Mouse (Mus musculus) CH12.LX (cell line): ENCODE results near the gene Chst8. TPM values are rescaled to one million over a fixed set of nuclear protein-coding genes. Genes with fewer than 3 reads are reported as not detected.

Source experiments
- DNase-seq: peaks from one replicate; pipeline ENCODE4 v3.0.0-alpha.2; 2013; ENCODE audit errors: extremely low read depth
- H3K27ac ChIP-seq: 2 replicates; pipeline ENCODE4 v1.5.1; 2012; ENCODE audit warnings: low read depth, mild to moderate bottlenecking, control low read depth, moderate library complexity; ENCODE audit not compliant: insufficient read depth
- H3K27me3 ChIP-seq: replicated peaks from 2 replicates; pipeline ENCODE3; 2012; ENCODE audit warnings: inconsistent platforms
- H3K36me3 ChIP-seq, 2 experiments: replicated peaks in 1 of 2; 2 replicates each; pipeline versions ENCODE3 to v1.6.1; 2012; ENCODE audit warnings: inconsistent platforms in 1 of 2, low read length in 1 of 2, mild to moderate bottlenecking in 1 of 2, mixed read lengths in 1 of 2, moderate library complexity in 1 of 2; ENCODE audit not compliant: control insufficient read depth in 1 of 2, insufficient read depth in 1 of 2
- H3K4me1 ChIP-seq, 2 experiments: 2 replicates each; pipeline ENCODE4 v1.6.1; 2012; ENCODE audit warnings: inconsistent platforms in 1 of 2, moderate library complexity in 1 of 2; ENCODE audit not compliant: insufficient read depth in 2 of 2, control insufficient read depth in 1 of 2
- H3K4me2 ChIP-seq: 2 replicates; pipeline ENCODE4 v1.6.1; 2012; ENCODE audit warnings: low read depth, mild to moderate bottlenecking, control low read depth; ENCODE audit not compliant: poor library complexity, insufficient read depth, severe bottlenecking
- H3K4me3 ChIP-seq, 3 experiments: fragments of 150-350 bp in 1 of 3; sonication (generic) in 1 of 3; replicated peaks in 1 of 3; 2 replicates each; pipeline versions ENCODE3 to v1.5.1; 2011 to 2012; ENCODE audit warnings: low read depth in 2 of 3, low read length in 2 of 3, mild to moderate bottlenecking in 2 of 3, moderate library complexity in 2 of 3, control low read depth in 1 of 3, improper control_type of control experiment in 1 of 3, inconsistent platforms in 1 of 3, mixed read lengths in 1 of 3; ENCODE audit not compliant: poor library complexity in 1 of 3
- H3K79me2 ChIP-seq: replicated peaks from 2 replicates; pipeline ENCODE4 v1.6.1; 2012; ENCODE audit warnings: mild to moderate bottlenecking, moderate library complexity; ENCODE audit not compliant: control insufficient read depth, poor library complexity, insufficient read depth, severe bottlenecking; ENCODE audit errors: extremely low read depth
- H3K9ac ChIP-seq: 2 replicates; pipeline ENCODE4 v1.6.1; 2012; ENCODE audit warnings: low read depth, mild to moderate bottlenecking, control low read depth, moderate library complexity; ENCODE audit not compliant: insufficient read depth
- H3K9me3 ChIP-seq: replicated peaks from 2 replicates; pipeline ENCODE3; 2012; ENCODE audit warnings: low read length, inconsistent platforms, mixed read lengths
- E2F4 ChIP-seq: IDR thresholded peaks from 2 replicates; pipeline ENCODE4 v1.6.1; 2011; ENCODE audit warnings: low read depth, low read length, improper control_type of control experiment; ENCODE audit not compliant: insufficient replicate concordance
- JUN ChIP-seq: IDR thresholded peaks from 2 replicates; pipeline ENCODE4 v1.6.1; 2011; ENCODE audit warnings: low read depth, mild to moderate bottlenecking, low read length, improper control_type of control experiment, moderate library complexity; ENCODE audit not compliant: insufficient read depth
- MAZ ChIP-seq: IDR thresholded peaks from 2 replicates; pipeline ENCODE4 v1.6.1; 2012; ENCODE audit warnings: low read depth, mild to moderate bottlenecking, inconsistent platforms, low read length, improper control_type of control experiment, moderate library complexity
- MEF2A ChIP-seq: IDR thresholded peaks from 2 replicates; pipeline ENCODE4 v1.6.1; 2014; ENCODE audit warnings: low read depth, mild to moderate bottlenecking, inconsistent platforms, low read length, improper control_type of control experiment, borderline replicate concordance
- MXI1 ChIP-seq: IDR thresholded peaks from 2 replicates; pipeline ENCODE4 v1.6.1; 2011; ENCODE audit warnings: mild to moderate bottlenecking, low read depth, low read length, improper control_type of control experiment
- RCOR1 ChIP-seq: conservative IDR thresholded peaks from 2 replicates; pipeline ENCODE4 v1.6.1; 2012; ENCODE audit warnings: low read depth, mild to moderate bottlenecking, inconsistent platforms, low read length, improper control_type of control experiment
- SIN3A ChIP-seq: IDR thresholded peaks from 2 replicates; pipeline ENCODE4 v1.6.1; 2012; ENCODE audit warnings: low read length, improper control_type of control experiment, inconsistent platforms
- SMC3 ChIP-seq: IDR thresholded peaks from 2 replicates; pipeline ENCODE4 v1.6.1; 2011; ENCODE audit warnings: low read depth, low read length, improper control_type of control experiment
- USF2 ChIP-seq: conservative IDR thresholded peaks from 2 replicates; pipeline ENCODE4 v1.6.1; 2011; ENCODE audit warnings: low read depth, low read length, improper control_type of control experiment
- ZC3H11A ChIP-seq: IDR thresholded peaks from 2 replicates; pipeline ENCODE4 v1.6.1; 2012; ENCODE audit warnings: low read depth, mild to moderate bottlenecking, inconsistent platforms, low read length, improper control_type of control experiment
- ZKSCAN1 ChIP-seq: IDR thresholded peaks from 2 replicates; pipeline ENCODE4 v1.6.1; 2012; ENCODE audit warnings: low read depth, inconsistent platforms, low read length, improper control_type of control experiment, borderline replicate concordance
- ZNF384 ChIP-seq: IDR thresholded peaks from 2 replicates; pipeline ENCODE4 v1.6.1; 2012; ENCODE audit warnings: low read depth, low read length, improper control_type of control experiment, inconsistent platforms
- dilution Hi-C: fragments of 300-500 bp; cut with MboI; formaldehyde crosslinking; loops from 2 replicates; pipeline ENCODE4 v1.14.3; 2020; ENCODE audit warnings: low sequenced_read_pairs; ENCODE audit not compliant: extremely low pct_unique_long_range_greater_than_20kb, extremely low pct_ligation_motif_present
- in situ Hi-C: fragments of 300-500 bp; cut with MboI; formaldehyde crosslinking; loops from 3 replicates; pipeline ENCODE4 v1.14.3; 2019; ENCODE audit warnings: low sequenced_read_pairs, low pct_ligation_motif_present, low pct_unique_long_range_greater_than_20kb, mixed read lengths
- polyA plus RNA-seq: library from polyadenylated mRNA; unstranded; fragments of >175 nt; gene quantifications from 2 replicates; pipeline ENCODE4 v1.2.1, GENCODE M21; 2012; ENCODE audit warnings: low read depth; ENCODE audit not compliant: insufficient read length
- total RNA-seq, 2 experiments: library from RNA; depleted of rRNA; stranded (reverse); fragments of 300-350 nt in 1 of 2; fragments of >200 nt in 1 of 2; gene quantifications; 2 replicates each; pipeline ENCODE4 v1.2.3; 2012 to 2014

Chst8 gene
- total and polyA plus RNA-seq, 3 experiments: 0.13 to 0.27 (median 0.16) TPM

DNA sequence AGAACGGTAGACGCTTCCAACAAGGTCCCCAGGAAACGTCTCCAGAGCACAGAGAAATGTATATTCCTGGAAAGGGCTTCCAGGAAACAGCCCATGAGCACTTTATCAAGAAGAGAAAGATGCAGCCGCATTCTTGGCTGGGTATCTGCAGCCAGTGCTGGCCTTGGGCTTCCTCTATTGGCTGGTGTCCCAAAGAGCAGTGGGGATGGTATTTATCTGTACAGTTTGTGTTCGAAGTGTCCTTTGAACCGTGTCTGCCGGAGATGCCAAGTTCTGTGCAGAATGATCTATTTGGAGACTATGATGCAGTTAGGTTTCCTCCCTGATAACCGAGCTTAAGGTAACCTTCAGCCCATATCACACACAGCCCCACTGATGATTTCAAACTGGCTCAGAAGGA lies 43.0 kb downstream of the Chst8 start:
- no peak overlapping the region for H3K4me2 ChIP-seq
- no peaks in the 10 kb centered on the region for H3K79me2 ChIP-seq
- no peak overlapping the region for H3K27ac ChIP-seq
- H3K9ac ChIP-seq: no peak overlapping the region
- in situ Hi-C loops: no loop called here
- dilution Hi-C loops: no loop called here
- no peaks in the 10 kb centered on the region for H3K4me1 ChIP-seq
- H3K9me3 ChIP-seq: peaks cover 6% of the 10 kb centered on the region
- no peak for TF ChIP-seq MEF2A
- no peak for TF ChIP-seq ZNF384
- TF ChIP-seq MAZ: no peak
- no peak overlapping the region for H3K4me3 ChIP-seq
- H3K36me3 ChIP-seq: no peaks in the 10 kb centered on the region
- DNase-seq: no peak
- H3K27me3 ChIP-seq: no peaks in the 10 kb centered on the region

DNA sequence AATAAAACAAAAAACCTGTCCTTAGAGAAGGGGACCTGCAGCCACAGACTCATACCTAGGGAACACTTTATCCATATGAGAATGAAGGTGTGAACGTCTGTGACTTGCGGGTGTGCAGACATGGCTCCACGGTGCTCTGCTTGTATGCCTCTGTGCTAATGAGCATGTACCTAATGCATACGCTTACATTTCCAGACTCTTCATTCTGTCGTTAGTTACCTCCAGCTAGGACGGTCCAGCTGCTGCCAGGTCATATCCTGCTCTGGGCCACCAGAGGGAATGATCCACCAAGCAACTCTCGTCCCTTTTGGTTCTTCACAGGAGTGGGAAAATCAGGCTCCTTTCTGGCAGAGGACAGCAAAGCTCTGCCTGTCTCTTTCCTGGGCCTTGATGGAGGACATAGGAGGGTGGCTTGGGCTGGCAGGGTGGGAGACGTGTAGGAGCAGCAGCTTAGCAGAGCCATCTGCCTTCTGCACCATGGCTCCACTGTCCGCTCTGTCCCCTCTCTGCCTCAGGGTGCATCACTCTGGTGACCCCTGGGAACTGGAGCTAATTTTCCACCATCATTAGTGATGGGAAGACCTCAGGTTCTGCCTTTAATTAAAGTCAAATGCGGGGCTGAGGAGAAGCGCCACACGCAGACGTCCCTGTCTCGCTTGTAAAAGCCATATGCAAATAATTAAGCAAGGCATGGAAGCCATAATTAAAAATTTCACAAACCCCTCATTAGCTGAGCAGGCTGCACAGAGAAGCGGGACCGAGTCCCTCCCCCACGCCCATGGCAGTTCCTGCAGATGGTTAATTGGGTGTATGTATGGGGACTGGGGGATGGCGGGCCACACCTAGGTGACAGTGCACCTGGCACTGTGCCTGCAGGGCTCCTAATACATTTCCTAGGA lies 48.0 kb downstream of the Chst8 start:
- no peak overlapping the region for H3K4me3 ChIP-seq
- no peak for TF ChIP-seq USF2
- no peak for TF ChIP-seq SMC3
- TF ChIP-seq ZC3H11A: no peak
- no peak for TF ChIP-seq SIN3A
- no peak for TF ChIP-seq RCOR1
- TF ChIP-seq, all 38 proteins: peak for 0
- Histone ChIP-seq H3K36me3 (no peaks in the 10 kb centered on the region), H3K4me2 (no peak overlapping the region), H3K27me3 (no peaks in the 10 kb centered on the region), H3K9me3 (no peaks in the 10 kb centered on the region), H3K9ac (no peak overlapping the region), H3K4me1 (no peaks in the 10 kb centered on the region), H3K79me2 (no peaks in the 10 kb centered on the region), H3K27ac (no peak overlapping the region)
- dilution Hi-C loops (no loop called here), in situ Hi-C loops (no loop called here)
- no peak for DNase-seq

DNA sequence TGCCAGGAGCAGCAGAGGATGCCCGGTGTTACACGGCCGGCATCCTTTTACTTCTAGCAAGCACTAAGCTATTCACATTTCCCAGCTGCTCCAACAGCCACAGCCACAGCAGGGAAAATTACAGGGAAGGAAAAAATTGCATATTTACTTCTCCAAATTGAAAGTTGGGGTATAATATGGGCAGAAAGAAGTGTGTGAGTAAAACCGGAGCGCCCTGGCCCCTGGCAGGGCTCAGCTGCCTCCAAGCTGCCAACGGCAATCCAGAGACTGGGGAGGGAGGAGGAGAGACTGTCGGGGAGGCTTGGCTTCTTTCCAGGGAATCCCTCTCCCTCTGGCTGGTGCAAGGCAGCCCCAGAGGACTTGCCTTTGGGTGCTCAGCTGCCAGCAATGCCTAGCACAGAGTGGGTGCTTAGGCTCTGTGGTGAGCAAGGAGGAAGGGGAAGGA lies 53.1 kb downstream of the Chst8 start:
- Histone ChIP-seq H3K4me1 (no peaks in the 10 kb centered on the region), H3K79me2 (no peaks in the 10 kb centered on the region)
- TF ChIP-seq MXI1 (no peak), ZKSCAN1 (no peak), SMC3 (no peak), ZNF384 (no peak), MAZ (no peak), JUN (no peak), E2F4 (no peak)
- TF ChIP-seq, all 38 proteins: peak for 0
- peaks cover 4% of the 10 kb centered on the region for H3K9me3 ChIP-seq
- no peak overlapping the region for H3K4me2 ChIP-seq
- H3K36me3 ChIP-seq: no peaks in the 10 kb centered on the region
- H3K27me3 ChIP-seq: no peaks in the 10 kb centered on the region
- dilution Hi-C loops (no loop called here), in situ Hi-C loops (no loop called here)
- DNase-seq: no peak
- H3K4me3 ChIP-seq: no peak overlapping the region
- no peak overlapping the region for H3K9ac ChIP-seq
- no peak overlapping the region for H3K27ac ChIP-seq
